Mouse (Mus musculus) CH12.LX (cell line): Measurements from ENCODE around the gene Stard10. TPM values are rescaled to one million over a fixed set of nuclear protein-coding genes. Genes with fewer than 3 reads are reported as not detected.

Source experiments
- DNase-seq: peaks from one replicate; pipeline ENCODE4 v3.0.0-alpha.2; 2013; ENCODE audit errors: extremely low read depth
- H3K27ac ChIP-seq: 2 replicates; pipeline ENCODE4 v1.5.1; 2012; ENCODE audit warnings: low read depth, mild to moderate bottlenecking, control low read depth, moderate library complexity; ENCODE audit not compliant: insufficient read depth
- H3K27me3 ChIP-seq: replicated peaks from 2 replicates; pipeline ENCODE3; 2012; ENCODE audit warnings: inconsistent platforms
- H3K36me3 ChIP-seq, 2 experiments: replicated peaks in 1 of 2; 2 replicates each; pipeline versions ENCODE3 to v1.6.1; 2012; ENCODE audit warnings: inconsistent platforms in 1 of 2, low read length in 1 of 2, mild to moderate bottlenecking in 1 of 2, mixed read lengths in 1 of 2, moderate library complexity in 1 of 2; ENCODE audit not compliant: control insufficient read depth in 1 of 2, insufficient read depth in 1 of 2
- H3K4me1 ChIP-seq, 2 experiments: 2 replicates each; pipeline ENCODE4 v1.6.1; 2012; ENCODE audit warnings: inconsistent platforms in 1 of 2, moderate library complexity in 1 of 2; ENCODE audit not compliant: insufficient read depth in 2 of 2, control insufficient read depth in 1 of 2
- H3K4me2 ChIP-seq: 2 replicates; pipeline ENCODE4 v1.6.1; 2012; ENCODE audit warnings: low read depth, mild to moderate bottlenecking, control low read depth; ENCODE audit not compliant: poor library complexity, insufficient read depth, severe bottlenecking
- H3K4me3 ChIP-seq, 3 experiments: fragments of 150-350 bp in 1 of 3; sonication (generic) in 1 of 3; replicated peaks in 1 of 3; 2 replicates each; pipeline versions ENCODE3 to v1.5.1; 2011 to 2012; ENCODE audit warnings: low read depth in 2 of 3, low read length in 2 of 3, mild to moderate bottlenecking in 2 of 3, moderate library complexity in 2 of 3, control low read depth in 1 of 3, improper control_type of control experiment in 1 of 3, inconsistent platforms in 1 of 3, mixed read lengths in 1 of 3; ENCODE audit not compliant: poor library complexity in 1 of 3
- H3K79me2 ChIP-seq: replicated peaks from 2 replicates; pipeline ENCODE4 v1.6.1; 2012; ENCODE audit warnings: mild to moderate bottlenecking, moderate library complexity; ENCODE audit not compliant: control insufficient read depth, poor library complexity, insufficient read depth, severe bottlenecking; ENCODE audit errors: extremely low read depth
- H3K9ac ChIP-seq: 2 replicates; pipeline ENCODE4 v1.6.1; 2012; ENCODE audit warnings: low read depth, mild to moderate bottlenecking, control low read depth, moderate library complexity; ENCODE audit not compliant: insufficient read depth
- H3K9me3 ChIP-seq: replicated peaks from 2 replicates; pipeline ENCODE3; 2012; ENCODE audit warnings: low read length, inconsistent platforms, mixed read lengths
- BHLHE40 ChIP-seq: IDR thresholded peaks from 2 replicates; pipeline ENCODE4 v1.6.1; 2011; ENCODE audit warnings: mild to moderate bottlenecking, low read depth, low read length, improper control_type of control experiment
- CTCF ChIP-seq, 2 experiments: IDR thresholded peaks in 1 of 2; conservative IDR thresholded peaks in 1 of 2; 2 replicates each; pipeline ENCODE4 v1.5.1; 2011 to 2012; ENCODE audit warnings: low read depth in 2 of 2, low read length in 2 of 2, improper control_type of control experiment in 1 of 2, inconsistent platforms in 1 of 2, mild to moderate bottlenecking in 1 of 2, moderate library complexity in 1 of 2
- E2F4 ChIP-seq: IDR thresholded peaks from 2 replicates; pipeline ENCODE4 v1.6.1; 2011; ENCODE audit warnings: low read depth, low read length, improper control_type of control experiment; ENCODE audit not compliant: insufficient replicate concordance
- ELF1 ChIP-seq: IDR thresholded peaks from 2 replicates; pipeline ENCODE4 v1.6.1; 2014; ENCODE audit warnings: low read depth, mild to moderate bottlenecking, inconsistent platforms, low read length, improper control_type of control experiment
- EP300 ChIP-seq: IDR thresholded peaks from 2 replicates; pipeline ENCODE4 v1.6.1; 2011; ENCODE audit warnings: low read length, improper control_type of control experiment
- ETS1 ChIP-seq: conservative IDR thresholded peaks from 2 replicates; pipeline ENCODE4 v1.6.1; 2012; ENCODE audit warnings: low read depth, mild to moderate bottlenecking, inconsistent platforms, low read length, improper control_type of control experiment, moderate library complexity
- GABPA ChIP-seq: IDR thresholded peaks from 2 replicates; pipeline ENCODE4 v1.6.1; 2012; ENCODE audit warnings: low read depth, low read length, improper control_type of control experiment, inconsistent platforms; ENCODE audit not compliant: insufficient replicate concordance
- HCFC1 ChIP-seq: IDR thresholded peaks from 2 replicates; pipeline ENCODE4 v1.6.1; 2012; ENCODE audit warnings: low read depth, mild to moderate bottlenecking, inconsistent platforms, low read length, improper control_type of control experiment
- IRF4 ChIP-seq: IDR thresholded peaks from 2 replicates; pipeline ENCODE4 v1.6.1; 2014; ENCODE audit warnings: low read depth, mild to moderate bottlenecking, inconsistent platforms, low read length, improper control_type of control experiment
- JUND ChIP-seq: conservative IDR thresholded peaks from 2 replicates; pipeline ENCODE4 v1.6.1; 2011; ENCODE audit warnings: low read depth, low read length, improper control_type of control experiment
- KAT2A ChIP-seq: IDR thresholded peaks from 2 replicates; pipeline ENCODE4 v1.6.1; 2012; ENCODE audit warnings: low read length, improper control_type of control experiment, inconsistent platforms; ENCODE audit not compliant: insufficient replicate concordance
- MAFK ChIP-seq: IDR thresholded peaks from 2 replicates; pipeline ENCODE4 v1.6.1; 2011; ENCODE audit warnings: low read length, improper control_type of control experiment; ENCODE audit not compliant: insufficient replicate concordance
- MAX ChIP-seq: IDR thresholded peaks from 2 replicates; pipeline ENCODE4 v1.6.1; 2011; ENCODE audit warnings: low read length, improper control_type of control experiment
- MAZ ChIP-seq: IDR thresholded peaks from 2 replicates; pipeline ENCODE4 v1.6.1; 2012; ENCODE audit warnings: low read depth, mild to moderate bottlenecking, inconsistent platforms, low read length, improper control_type of control experiment, moderate library complexity
- MXI1 ChIP-seq: IDR thresholded peaks from 2 replicates; pipeline ENCODE4 v1.6.1; 2011; ENCODE audit warnings: mild to moderate bottlenecking, low read depth, low read length, improper control_type of control experiment
- MYC ChIP-seq: IDR thresholded peaks from 2 replicates; pipeline ENCODE4 v1.6.1; 2011; ENCODE audit warnings: low read depth, mild to moderate bottlenecking, improper control_type of control experiment, low read length
- NRF1 ChIP-seq: IDR thresholded peaks from 2 replicates; pipeline ENCODE4 v1.6.1; 2014; ENCODE audit warnings: low read depth, mild to moderate bottlenecking, inconsistent platforms, low read length, improper control_type of control experiment, moderate library complexity
- POLR2AphosphoS2 ChIP-seq: IDR thresholded peaks from 2 replicates; pipeline ENCODE4 v1.6.1; 2011; ENCODE audit warnings: low read depth, low read length, improper control_type of control experiment
- RCOR1 ChIP-seq: conservative IDR thresholded peaks from 2 replicates; pipeline ENCODE4 v1.6.1; 2012; ENCODE audit warnings: low read depth, mild to moderate bottlenecking, inconsistent platforms, low read length, improper control_type of control experiment
- SMC3 ChIP-seq: IDR thresholded peaks from 2 replicates; pipeline ENCODE4 v1.6.1; 2011; ENCODE audit warnings: low read depth, low read length, improper control_type of control experiment
- TBP ChIP-seq: conservative IDR thresholded peaks from 2 replicates; pipeline ENCODE4 v1.6.1; 2011; ENCODE audit warnings: low read depth, low read length, improper control_type of control experiment
- TCF12 ChIP-seq: IDR thresholded peaks from 2 replicates; pipeline ENCODE4 v1.6.1; 2014; ENCODE audit warnings: low read depth, mild to moderate bottlenecking, inconsistent platforms, low read length, improper control_type of control experiment
- UBTF ChIP-seq: IDR thresholded peaks from 2 replicates; pipeline ENCODE4 v1.6.1; 2012; ENCODE audit warnings: low read depth, mild to moderate bottlenecking, inconsistent platforms, low read length, improper control_type of control experiment, moderate library complexity
- USF2 ChIP-seq: conservative IDR thresholded peaks from 2 replicates; pipeline ENCODE4 v1.6.1; 2011; ENCODE audit warnings: low read depth, low read length, improper control_type of control experiment
- ZC3H11A ChIP-seq: IDR thresholded peaks from 2 replicates; pipeline ENCODE4 v1.6.1; 2012; ENCODE audit warnings: low read depth, mild to moderate bottlenecking, inconsistent platforms, low read length, improper control_type of control experiment
- ZKSCAN1 ChIP-seq: IDR thresholded peaks from 2 replicates; pipeline ENCODE4 v1.6.1; 2012; ENCODE audit warnings: low read depth, inconsistent platforms, low read length, improper control_type of control experiment, borderline replicate concordance
- ZMIZ1 ChIP-seq: IDR thresholded peaks from 2 replicates; pipeline ENCODE4 v1.6.1; 2012; ENCODE audit warnings: low read depth, mild to moderate bottlenecking, inconsistent platforms, low read length, improper control_type of control experiment
- dilution Hi-C: fragments of 300-500 bp; cut with MboI; formaldehyde crosslinking; loops from 2 replicates; pipeline ENCODE4 v1.14.3; 2020; ENCODE audit warnings: low sequenced_read_pairs; ENCODE audit not compliant: extremely low pct_unique_long_range_greater_than_20kb, extremely low pct_ligation_motif_present
- in situ Hi-C: fragments of 300-500 bp; cut with MboI; formaldehyde crosslinking; loops from 3 replicates; pipeline ENCODE4 v1.14.3; 2019; ENCODE audit warnings: low sequenced_read_pairs, low pct_ligation_motif_present, low pct_unique_long_range_greater_than_20kb, mixed read lengths
- polyA plus RNA-seq: library from polyadenylated mRNA; unstranded; fragments of >175 nt; gene quantifications from 2 replicates; pipeline ENCODE4 v1.2.1, GENCODE M21; 2012; ENCODE audit warnings: low read depth; ENCODE audit not compliant: insufficient read length
- total RNA-seq, 2 experiments: library from RNA; depleted of rRNA; stranded (reverse); fragments of 300-350 nt in 1 of 2; fragments of >200 nt in 1 of 2; gene quantifications; 2 replicates each; pipeline ENCODE4 v1.2.3; 2012 to 2014

Gene Stard10
- total RNA-seq (2012; rRNA removed) (7.8 and 12.7 TPM in 2 replicates), total RNA-seq (2014; rRNA removed) (1.4 and 2.4 TPM in 2 replicates), polyA plus RNA-seq (6.7 and 7.9 TPM in 2 replicates)

DNA sequence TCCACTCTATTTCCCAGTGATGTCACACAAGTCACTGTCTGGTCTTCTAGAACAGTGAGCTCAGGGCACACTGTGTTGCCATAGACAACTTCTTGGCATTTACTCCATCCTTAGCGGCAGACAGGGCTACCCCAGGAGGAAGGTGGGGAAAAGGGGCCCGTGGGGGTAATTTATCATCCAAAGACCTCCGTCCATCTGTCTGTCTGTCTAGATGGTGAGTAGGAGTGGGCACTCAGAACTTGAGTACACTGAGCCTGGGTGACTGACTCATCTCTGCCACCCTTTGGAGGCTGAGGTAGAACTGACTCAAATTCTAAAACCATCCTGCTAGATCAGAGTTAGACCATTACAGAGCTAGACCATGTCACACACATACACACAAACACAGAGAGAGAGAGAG, at the start of gene Stard10:
TSS of gene Stard10 (plus strand) at position 73 of the 400 bp plus-strand sequence.
- Histone ChIP-seq H3K4me2 (no peak within 1 kb of the TSS), H3K36me3 (no peaks in the 10 kb centered on the region), H3K4me3 (no peak within 1 kb of the TSS), H3K9ac (no peak within 1 kb of the TSS)
- in situ Hi-C loops = loop anchor here (5.0 kb wide), 1 partner anchor 35 kb away; no protein-coding TSS in a partner anchor
- TF ChIP-seq IRF4 (no peak), ETS1 (no peak), TCF12 (no peak), BHLHE40 (no peak), POLR2AphosphoS2 (no peak), ZKSCAN1 (no peak), MAZ (no peak), TBP (no peak), UBTF (no peak), KAT2A (no peak), RCOR1 (no peak), GABPA (no peak), MXI1 (no peak), ZC3H11A (no peak), MAFK (no peak), HCFC1 (no peak), SMC3 (no peak)
- TF ChIP-seq, all 38 proteins: peak for 0
- dilution Hi-C loops = no loop called here
- Histone ChIP-seq H3K4me1 (peaks cover 15 to 20% of the 10 kb centered on the region in 2 experiments), H3K79me2 (no peaks in the 10 kb centered on the region), H3K27me3 (peaks cover 37% of the 10 kb centered on the region), H3K27ac (0 out of 2 replicates have a peak within 1 kb of the TSS, but pooled peaks have one; percentile 1), H3K9me3 (no peaks in the 10 kb centered on the region)
- no peak for DNase-seq

DNA sequence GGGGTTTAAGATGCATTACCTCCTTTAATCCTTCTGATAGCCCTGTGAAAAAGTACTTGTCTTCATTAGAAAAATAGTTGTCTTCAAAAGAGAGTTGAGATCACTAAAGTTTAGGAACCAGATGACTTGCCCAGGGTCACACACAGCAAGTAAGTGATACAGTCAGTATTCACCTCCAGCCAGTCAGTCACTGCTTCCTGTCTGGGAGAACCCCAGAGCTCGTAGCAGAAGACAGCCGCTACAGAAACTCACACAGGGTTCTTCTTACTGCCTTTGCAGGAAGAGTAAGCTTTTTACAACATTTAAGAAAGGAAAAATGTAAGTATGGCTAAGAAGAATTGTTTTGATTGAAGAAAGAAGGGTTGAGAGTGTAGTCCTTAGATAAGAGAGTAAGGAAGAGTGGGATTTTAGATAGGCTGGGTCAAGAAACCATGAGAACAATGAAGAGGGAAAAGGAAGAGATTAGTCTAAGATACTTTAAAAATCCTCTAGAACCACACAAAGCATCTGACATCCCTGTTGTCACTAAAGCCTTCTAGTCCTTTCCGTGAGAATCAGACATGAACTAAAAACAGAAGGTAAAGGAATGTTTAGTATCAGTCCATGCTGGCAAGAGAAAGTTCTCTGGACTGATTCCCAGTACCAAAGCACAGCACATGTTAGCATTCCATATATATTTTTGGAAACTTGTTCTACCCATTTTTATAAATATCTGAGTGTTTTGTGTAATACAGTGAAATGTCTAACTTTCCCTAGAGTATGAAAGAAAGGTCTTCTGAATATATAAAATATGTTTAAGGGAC, 49.2 kb upstream of the Stard10 start:
- dilution Hi-C loops (no loop called here), in situ Hi-C loops (no loop called here)
- Histone ChIP-seq H3K27ac (no peak overlapping the region), H3K4me3 (no peak overlapping the region), H3K36me3 (peaks cover 27 to 71% of the 10 kb centered on the region in 2 experiments), H3K4me1 (peaks cover 0 to 14% of the 10 kb centered on the region in 2 experiments; a peak in 2 of 4 replicates), H3K4me2 (no peak overlapping the region), H3K9ac (no peak overlapping the region), H3K9me3 (no peaks in the 10 kb centered on the region), H3K27me3 (no peaks in the 10 kb centered on the region), H3K79me2 (no peaks in the 10 kb centered on the region; the same call in 1 of the 2 replicates)
- no peak for TF ChIP-seq MYC
- no peak for TF ChIP-seq ELF1
- no peak for TF ChIP-seq KAT2A
- TF ChIP-seq ZMIZ1 = no peak
- TF ChIP-seq UBTF = no peak
- no peak for TF ChIP-seq JUND
- TF ChIP-seq USF2 = no peak
- TF ChIP-seq GABPA = no peak
- TF ChIP-seq E2F4 = no peak
- TF ChIP-seq TBP = no peak
- TF ChIP-seq NRF1 = no peak
- no peak for TF ChIP-seq RCOR1
- no peak for TF ChIP-seq HCFC1
- no peak for TF ChIP-seq MAX
- TF ChIP-seq ZKSCAN1 = no peak
- TF ChIP-seq EP300 = no peak
- TF ChIP-seq MXI1 = no peak
- TF ChIP-seq CTCF (conservative IDR thresholded peaks at IDR 0.05 in 1 of 2, IDR thresholded peaks at IDR 0.05 in 1 of 2; ENCODE audit: low read depth in 2 of 2, low read length in 2 of 2) = no peak
- no peak for DNase-seq
